Mouse (Mus musculus) liver, embryonic 14 days (tissue): Measurements from ENCODE around the gene Terf2. TPM values are rescaled to one million over a fixed set of nuclear protein-coding genes. Genes with fewer than 3 reads are reported as not detected.

ENCODE experiments used
- polyA plus RNA-seq: library from polyadenylated mRNA; depleted of rRNA; stranded (reverse); fragments of >200 nt; gene quantifications from 2 replicates; pipeline ENCODE4 v1.2.3, GENCODE M21; 2012; rRNA removed

Terf2 gene
- 8.4 and 9.6 TPM in 2 replicates for polyA plus RNA-seq

GRCm38 (mm10) chr8:107096366-107097036 lies at the start of gene Terf2:
Gene Terf2 (minus strand): TSS chr8:107096547.

GRCm38 (mm10) chr8:107065511-107066496 lies 30.5 kb downstream of the Terf2 start, which contains the start of gene Tmed6:
Gene Tmed6 (minus strand): TSS chr8:107065644.

GRCm38 (mm10) chr8:107056076-107056972 lies 40.0 kb downstream of the Terf2 start, which contains the start of the genes Cog8 and Nip7:
Gene Cog8 (minus strand): TSS chr8:107056689.
Gene Nip7 (plus strand): TSS chr8:107056877.

GRCm38 (mm10) chr8:107048061-107048941 lies 48.0 kb downstream of the Terf2 start, which contains the start of gene Pdf:
Gene Pdf (minus strand): TSS chr8:107048614.

GRCm38 (mm10) chr8:107030650-107031576 lies 65.4 kb downstream of the Terf2 start, which contains the start of gene Vps4a:
Gene Vps4a (plus strand): TSS chr8:107031222.

Other genes starting within 250 kb of the Terf2 start
- gene Has3, start 226.3 kb downstream of the Terf2 start, polyA plus RNA-seq = 0.03 and 0.07 TPM in 2 replicates
- 23.5 and 30.2 TPM in 2 replicates for gene Utp4, start 202.9 kb downstream of the Terf2 start, polyA plus RNA-seq
- 0.68 and 0.74 TPM in 2 replicates for gene Sntb2, start 160.8 kb downstream of the Terf2 start, polyA plus RNA-seq
- gene Vps4a, start 65.3 kb downstream of the Terf2 start, polyA plus RNA-seq = 13.1 and 13.6 TPM in 2 replicates
- 9.3 and 11.9 TPM in 2 replicates for gene Pdf, start 47.9 kb downstream of the Terf2 start, polyA plus RNA-seq
- gene Cog8, start 39.9 kb downstream of the Terf2 start, polyA plus RNA-seq = 12.4 and 15.1 TPM in 2 replicates
- gene Nip7, start 39.7 kb downstream of the Terf2 start, polyA plus RNA-seq = 27.4 and 30.8 TPM in 2 replicates
- 0.98 and 1.3 TPM in 2 replicates for gene Tmed6, start 30.9 kb downstream of the Terf2 start, polyA plus RNA-seq
- 21.7 and 23.9 TPM in 2 replicates for gene Cyb5b, start 54.1 kb upstream of the Terf2 start, polyA plus RNA-seq
- 4.6 and 5.1 TPM in 2 replicates for gene Nfat5, start 196.9 kb upstream of the Terf2 start, polyA plus RNA-seq